Mouse (Mus musculus): ENCODE results near the gene Osgin1. TPM values are rescaled to one million over a fixed set of nuclear protein-coding genes. Genes with fewer than 3 reads are reported as not detected.

Osgin1 gene
- polyA plus RNA-seq, 1 experiment from 2014 or later, result 0.35 TPM

DNA sequence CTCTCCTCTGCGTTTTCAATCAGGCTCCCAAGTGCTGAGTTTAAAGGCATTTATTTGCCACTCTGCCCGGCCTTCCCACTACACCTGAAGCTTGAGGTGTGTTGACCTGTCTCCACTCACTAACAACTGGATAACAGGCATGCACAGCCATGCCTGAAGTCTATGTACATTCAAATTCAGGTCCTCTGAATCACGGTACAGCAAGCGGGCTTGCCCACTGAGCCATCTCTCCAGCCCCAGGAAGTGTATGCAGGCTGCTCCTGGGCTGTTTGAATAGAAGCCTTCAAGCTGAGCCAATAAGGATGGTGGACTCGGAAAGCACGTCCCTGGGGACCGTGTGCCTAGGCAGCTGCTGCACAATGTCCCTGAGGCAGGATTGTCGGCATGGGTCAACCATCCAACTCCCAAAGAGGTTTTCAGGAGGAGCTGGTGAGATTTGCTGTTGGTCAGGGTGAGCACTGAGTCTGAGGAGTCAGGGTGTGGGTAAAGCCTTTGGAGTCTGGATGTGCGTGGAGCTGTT, 12.3 kb upstream of the Osgin1 start:
- H3K27ac ChIP-seq, result no peak overlapping the region
- 46% methylated on average over 9 of the region's 9 CpGs for WGBS

DNA sequence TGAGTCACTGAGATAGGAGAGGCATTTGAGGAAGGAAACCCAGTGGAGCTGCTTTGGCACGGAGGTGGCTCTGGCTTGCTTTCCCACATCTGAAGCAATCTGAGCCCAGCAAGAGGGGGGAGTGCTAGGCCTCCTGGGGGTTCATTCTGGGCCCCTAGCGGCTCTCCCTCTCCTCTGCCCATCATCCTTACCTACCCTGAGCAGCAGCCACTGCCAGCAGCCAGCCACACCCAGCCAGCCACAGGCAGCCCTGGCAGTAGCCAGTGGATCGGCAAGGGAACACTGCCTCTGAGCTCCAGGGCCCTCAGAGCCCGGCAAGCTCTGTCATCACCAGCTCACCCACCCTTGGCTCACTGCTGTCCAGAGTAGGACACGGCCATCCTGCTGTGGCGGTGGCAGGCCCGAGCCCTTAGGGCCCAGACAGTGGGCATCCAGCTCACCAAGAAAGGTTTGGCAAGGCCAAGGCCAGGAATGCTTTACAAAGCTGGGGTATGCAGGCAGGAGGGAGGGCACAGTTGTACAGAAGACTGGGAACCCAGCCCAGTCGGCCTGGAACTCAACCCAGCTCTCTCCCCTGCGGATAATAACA, 11.7 kb upstream of the Osgin1 start:
- Histone ChIP-seq H3K9me3 (ENCODE audit: control insufficient read depth, low read length) (no peaks in the 10 kb centered on the region), H3K27me3 (ENCODE audit: control insufficient read depth, insufficient read depth, low read length) (no peaks in the 10 kb centered on the region), H3K4me2 (replicated peaks) (no peak overlapping the region), H3K36me3 (replicated peaks; ENCODE audit: control insufficient read depth, insufficient read depth) (no peaks in the 10 kb centered on the region), H3K9ac (no peak overlapping the region), H3K4me1 (replicated peaks; ENCODE audit: control insufficient read depth, insufficient read depth, low read length) (peaks cover 8% of the 10 kb centered on the region; the same call in 1 of the 2 replicates), H3K27ac (no peak overlapping the region), H3K4me3 (replicated peaks; ENCODE audit: low read length) (no peak overlapping the region)
- ATAC-seq (ENCODE audit: low FRiP score) (no peak), DNase-seq (ENCODE audit: low spot score) (no peak)
- WGBS, result 61% methylated on average over 9 of the region's 9 CpGs

More for the DNA sequence above, 12.3 kb upstream of the Osgin1 start:
- DNase-seq (ENCODE audit: low spot score) (no peak), ATAC-seq (ENCODE audit: low FRiP score) (no peak)
- Histone ChIP-seq H3K4me2 (replicated peaks) (no peak overlapping the region), H3K9me3 (ENCODE audit: control insufficient read depth, low read length) (no peaks in the 10 kb centered on the region), H3K4me3 (replicated peaks; ENCODE audit: low read length) (no peak overlapping the region), H3K27me3 (ENCODE audit: control insufficient read depth, insufficient read depth, low read length) (no peaks in the 10 kb centered on the region), H3K4me1 (replicated peaks; ENCODE audit: control insufficient read depth, insufficient read depth, low read length) (peaks cover 8% of the 10 kb centered on the region; the same call in 1 of the 2 replicates), H3K36me3 (replicated peaks; ENCODE audit: control insufficient read depth, insufficient read depth) (no peaks in the 10 kb centered on the region), H3K9ac (no peak overlapping the region)

GRCm38 (mm10) chr8:119423631-119424141, 10.2 kb upstream of the Osgin1 start:
- Histone ChIP-seq H3K36me3 (replicated peaks; ENCODE audit: control insufficient read depth, insufficient read depth) (no peaks in the 10 kb centered on the region), H3K4me3 (replicated peaks; ENCODE audit: low read length) (no peak overlapping the region), H3K27ac (no peak overlapping the region), H3K4me1 (replicated peaks; ENCODE audit: control insufficient read depth, insufficient read depth, low read length) (peaks cover 8% of the 10 kb centered on the region; the same call in 1 of the 2 replicates), H3K9me3 (ENCODE audit: control insufficient read depth, low read length) (no peaks in the 10 kb centered on the region), H3K27me3 (ENCODE audit: control insufficient read depth, insufficient read depth, low read length) (no peaks in the 10 kb centered on the region), H3K4me2 (replicated peaks) (no peak overlapping the region), H3K9ac (no peak overlapping the region)
- DNase-seq (ENCODE audit: low spot score), result no peak
- no peak for ATAC-seq (ENCODE audit: low FRiP score)
- WGBS, result 74% methylated on average over 9 of the region's 9 CpGs

DNA sequence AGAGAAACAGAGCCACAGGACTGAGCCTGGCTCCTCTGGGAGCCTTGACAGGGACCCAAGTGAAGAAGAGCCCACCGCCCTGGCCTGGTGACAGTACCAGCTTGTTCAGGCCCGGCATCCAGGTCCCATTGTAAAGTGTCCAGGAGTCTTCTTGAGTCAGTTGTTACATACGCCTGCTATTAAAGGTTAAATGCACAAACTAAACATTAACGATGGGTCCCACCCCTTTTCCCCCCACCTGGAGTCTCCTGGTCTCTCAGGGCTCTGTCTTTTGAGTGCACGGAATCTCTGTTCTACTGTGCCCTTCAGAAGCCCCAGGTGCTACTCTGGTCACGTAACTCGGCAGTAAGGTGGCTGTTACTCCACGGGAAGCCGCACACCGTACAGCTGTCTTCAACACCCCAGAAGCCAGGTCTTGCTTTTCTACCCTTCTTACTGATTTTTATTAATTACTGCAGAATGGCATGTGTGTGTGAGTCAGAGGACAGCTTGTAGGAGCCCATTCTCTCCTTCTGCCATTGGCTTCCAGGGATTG, 9.7 kb upstream of the Osgin1 start:
- no peaks in the 10 kb centered on the region for H3K27me3 ChIP-seq (ENCODE audit: control insufficient read depth, insufficient read depth, low read length)
- H3K9me3 ChIP-seq (ENCODE audit: control insufficient read depth, low read length), result no peaks in the 10 kb centered on the region
- no peak overlapping the region for H3K9ac ChIP-seq
- no peaks in the 10 kb centered on the region for H3K36me3 ChIP-seq (replicated peaks; ENCODE audit: control insufficient read depth, insufficient read depth)
- no peak for DNase-seq (ENCODE audit: low spot score)
- H3K27ac ChIP-seq, result no peak overlapping the region
- WGBS, result 87% methylated on average over 10 of the region's 10 CpGs
- no peak for ATAC-seq (ENCODE audit: low FRiP score)
- H3K4me2 ChIP-seq (replicated peaks), result no peak overlapping the region
- H3K4me3 ChIP-seq (replicated peaks; ENCODE audit: low read length), result no peak overlapping the region
- peaks cover 8% of the 10 kb centered on the region; the same call in 1 of the 2 replicates for H3K4me1 ChIP-seq (replicated peaks; ENCODE audit: control insufficient read depth, insufficient read depth, low read length)

DNA sequence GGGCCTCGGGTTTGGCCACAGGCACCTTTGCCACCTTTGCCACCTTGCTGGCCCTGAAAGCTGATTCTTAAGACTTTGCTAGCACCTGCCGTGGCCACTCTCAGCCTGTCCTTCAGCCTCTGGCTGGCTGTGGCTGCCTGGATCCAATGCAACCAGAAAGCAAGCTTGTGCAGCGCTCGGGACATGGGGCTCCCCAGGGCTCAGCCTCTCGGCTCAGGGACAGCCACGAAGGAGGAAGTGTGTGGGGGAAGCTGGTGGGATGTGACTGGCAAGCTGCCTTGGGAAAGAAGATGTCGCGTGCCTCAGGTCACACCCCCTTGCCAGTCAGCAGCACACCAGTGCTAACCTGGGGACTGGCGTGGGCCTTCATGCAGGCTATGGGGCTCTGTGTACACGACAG, 9.2 kb upstream of the Osgin1 start:
- Histone ChIP-seq H3K4me1 (replicated peaks; ENCODE audit: control insufficient read depth, insufficient read depth, low read length) (peaks cover 8% of the 10 kb centered on the region; the same call in 1 of the 2 replicates), H3K36me3 (replicated peaks; ENCODE audit: control insufficient read depth, insufficient read depth) (no peaks in the 10 kb centered on the region), H3K9ac (no peak overlapping the region), H3K4me2 (replicated peaks) (no peak overlapping the region), H3K4me3 (replicated peaks; ENCODE audit: low read length) (no peak overlapping the region), H3K27me3 (ENCODE audit: control insufficient read depth, insufficient read depth, low read length) (no peaks in the 10 kb centered on the region), H3K9me3 (ENCODE audit: control insufficient read depth, low read length) (no peaks in the 10 kb centered on the region), H3K27ac (no peak overlapping the region)
- WGBS, result 80% methylated on average over 10 of the region's 10 CpGs
- ATAC-seq (ENCODE audit: low FRiP score) (no peak), DNase-seq (ENCODE audit: low spot score) (no peak)

DNA sequence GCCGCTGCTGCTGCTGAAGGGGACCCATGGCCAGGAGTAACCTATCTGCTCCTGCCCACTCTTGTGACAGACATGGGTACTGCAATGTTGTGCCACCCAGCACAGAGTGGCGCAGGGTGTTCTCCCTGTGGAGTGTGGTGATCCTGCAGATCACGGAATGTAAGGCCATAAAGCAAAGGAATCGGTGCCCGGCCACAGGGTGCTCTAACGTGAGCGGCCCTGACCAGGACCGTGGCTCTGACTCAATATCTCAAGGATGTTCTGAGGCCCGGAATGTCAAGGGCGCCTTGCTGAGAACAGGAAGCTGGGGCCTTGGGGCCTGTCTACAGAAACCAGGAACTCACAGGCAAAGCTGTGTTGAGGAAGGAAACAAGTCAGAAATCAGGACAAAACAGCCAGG, 8.4 kb upstream of the Osgin1 start:
- ATAC-seq (ENCODE audit: low FRiP score) (no peak), DNase-seq (ENCODE audit: low spot score) (no peak)
- Histone ChIP-seq H3K4me2 (replicated peaks) (no peak overlapping the region), H3K36me3 (replicated peaks; ENCODE audit: control insufficient read depth, insufficient read depth) (no peaks in the 10 kb centered on the region), H3K4me1 (replicated peaks; ENCODE audit: control insufficient read depth, insufficient read depth, low read length) (peaks cover 8% of the 10 kb centered on the region; the same call in 1 of the 2 replicates), H3K27ac (no peak overlapping the region), H3K4me3 (replicated peaks; ENCODE audit: low read length) (no peak overlapping the region), H3K9me3 (ENCODE audit: control insufficient read depth, low read length) (no peaks in the 10 kb centered on the region), H3K27me3 (ENCODE audit: control insufficient read depth, insufficient read depth, low read length) (no peaks in the 10 kb centered on the region), H3K9ac (no peak overlapping the region)
- WGBS, result 83% methylated on average over 10 of the region's 10 CpGs

GRCm38 (mm10) chr8:119426069-119426735, 7.7 kb upstream of the Osgin1 start:
- ATAC-seq (ENCODE audit: low FRiP score) (no peak), DNase-seq (ENCODE audit: low spot score) (no peak)
- WGBS, result 82% methylated on average over 6 of the region's 6 CpGs
- no peaks in the 10 kb centered on the region for H3K27me3 ChIP-seq (ENCODE audit: control insufficient read depth, insufficient read depth, low read length)
- H3K9me3 ChIP-seq (ENCODE audit: control insufficient read depth, low read length), result no peaks in the 10 kb centered on the region
- H3K4me3 ChIP-seq (replicated peaks; ENCODE audit: low read length), result no peak overlapping the region
- H3K27ac ChIP-seq, result no peak overlapping the region
- no peak overlapping the region for H3K9ac ChIP-seq
- H3K4me1 ChIP-seq (replicated peaks; ENCODE audit: control insufficient read depth, insufficient read depth, low read length), result peaks cover 8% of the 10 kb centered on the region; the same call in 1 of the 2 replicates
- H3K4me2 ChIP-seq (replicated peaks), result no peak overlapping the region
- no peaks in the 10 kb centered on the region for H3K36me3 ChIP-seq (replicated peaks; ENCODE audit: control insufficient read depth, insufficient read depth)

GRCm38 (mm10) chr8:119427634-119428349, 6.1 kb upstream of the Osgin1 start:
- Histone ChIP-seq H3K4me1 (replicated peaks; ENCODE audit: control insufficient read depth, insufficient read depth, low read length) (no peaks in the 10 kb centered on the region), H3K36me3 (replicated peaks; ENCODE audit: control insufficient read depth, insufficient read depth) (no peaks in the 10 kb centered on the region), H3K4me2 (replicated peaks) (no peak overlapping the region), H3K4me3 (replicated peaks; ENCODE audit: low read length) (no peak overlapping the region), H3K27ac (no peak overlapping the region), H3K9ac (no peak overlapping the region), H3K27me3 (ENCODE audit: control insufficient read depth, insufficient read depth, low read length) (no peaks in the 10 kb centered on the region), H3K9me3 (ENCODE audit: control insufficient read depth, low read length) (no peaks in the 10 kb centered on the region)
- 72% methylated on average over 12 of the region's 12 CpGs for WGBS
- no peak for DNase-seq (ENCODE audit: low spot score)
- ATAC-seq (ENCODE audit: low FRiP score), result no peak

GRCm38 (mm10) chr8:119428350-119428740, 5.6 kb upstream of the Osgin1 start:
- Histone ChIP-seq H3K4me3 (replicated peaks; ENCODE audit: low read length) (no peak overlapping the region), H3K9me3 (ENCODE audit: control insufficient read depth, low read length) (no peaks in the 10 kb centered on the region), H3K36me3 (replicated peaks; ENCODE audit: control insufficient read depth, insufficient read depth) (no peaks in the 10 kb centered on the region), H3K4me2 (replicated peaks) (no peak overlapping the region), H3K9ac (no peak overlapping the region), H3K4me1 (replicated peaks; ENCODE audit: control insufficient read depth, insufficient read depth, low read length) (no peaks in the 10 kb centered on the region), H3K27ac (no peak overlapping the region), H3K27me3 (ENCODE audit: control insufficient read depth, insufficient read depth, low read length) (no peaks in the 10 kb centered on the region)
- WGBS, result 80% methylated on average over 7 of the region's 7 CpGs
- DNase-seq (ENCODE audit: low spot score), result no peak
- no peak for ATAC-seq (ENCODE audit: low FRiP score)
